Mouse (Mus musculus) liver, postnatal 0 days (tissue): ENCODE measurements at regions not wholly inside any gene's neighbourhood (a gene's known extent, or its start where the extent isn't known, plus 50 kb on each side); places are given as distances from the start of the nearest gene placed in this dataset.
"Not testable (repeated sequence)": the region's sequence is repeated elsewhere in the genome, so short reads cannot be mapped to it uniquely, and the experiment has no call there.

Source experiments
- CTCF ChIP-seq: sonication (generic); IDR thresholded peaks from 2 replicates; pipeline ENCODE4 v1.5.1; 2016; ENCODE audit warnings: antibody characterized with exemption, low read depth
- EP300 ChIP-seq: IDR thresholded peaks from 2 replicates; pipeline ENCODE4 v1.6.1; 2016; ENCODE audit warnings: antibody characterized with exemption, low read depth, mild to moderate bottlenecking

- TF ChIP-seq EP300, CTCF: not testable (repeated sequence)
Measured at GRCm38 (mm10) chr3:21049365-21049764, 682.4 kb upstream of the Agtr1b start.
